Mouse (Mus musculus) liver, embryonic 12.5 days (tissue): Measurements from ENCODE around the gene Ccnb2. TPM values are rescaled to one million over a fixed set of nuclear protein-coding genes. Genes with fewer than 3 reads are reported as not detected.
A peak's percentile ranks its signal among the peaks of the same experiment; 100 is the strongest.

ENCODE experiments used
- ATAC-seq: fragments of 200-750 bp; cut with Nextera tagmentation; 2 replicates; pipeline ENCODE4 v1.8.0; 2017; ENCODE audit warnings: moderate number of reproducible peaks, mild to moderate bottlenecking, moderate library complexity
- H3K27ac ChIP-seq: fragments of 300-500 bp; sonication (generic); 2 replicates; pipeline ENCODE4 v1.5.1; 2016; ENCODE audit warnings: mild to moderate bottlenecking
- H3K27me3 ChIP-seq: fragments of 300-500 bp; sonication (generic); replicated peaks from 2 replicates; pipeline ENCODE4 v1.6.1; 2016; ENCODE audit warnings: mild to moderate bottlenecking, moderate library complexity
- H3K36me3 ChIP-seq: fragments of 300-500 bp; sonication (generic); 2 replicates; pipeline ENCODE4 v1.6.1; 2016; ENCODE audit warnings: mild to moderate bottlenecking, moderate library complexity
- H3K4me1 ChIP-seq: fragments of 300-500 bp; sonication (generic); 2 replicates; pipeline ENCODE4 v1.6.1; 2016
- H3K4me2 ChIP-seq: fragments of 300-500 bp; sonication (generic); 2 replicates; pipeline ENCODE4 v1.6.1; 2016; ENCODE audit warnings: mild to moderate bottlenecking, moderate library complexity
- H3K4me3 ChIP-seq: fragments of 300-500 bp; sonication (generic); 2 replicates; pipeline ENCODE4 v1.5.1; 2016; ENCODE audit warnings: mild to moderate bottlenecking, moderate library complexity
- H3K9ac ChIP-seq: fragments of 300-500 bp; sonication (generic); 2 replicates; pipeline ENCODE4 v1.6.1; 2016; ENCODE audit warnings: mild to moderate bottlenecking, moderate library complexity
- H3K9me3 ChIP-seq: fragments of 300-500 bp; sonication (generic); replicated peaks from 2 replicates; pipeline ENCODE4 v1.6.1; 2016; ENCODE audit warnings: mild to moderate bottlenecking, moderate library complexity
- WGBS: fragments of 180-500 bp; shearing (Covaris S2); methylation state at CpG from one replicate; pipeline ENCODE4 v1.1.7; 2016; ENCODE audit not compliant: insufficient replicate concordance; 5-methylcytosine and 5-hydroxymethylcytosine counted together
- microRNA-seq: library from miRNA; unstranded; fragments of <30 nt; microRNA quantifications from one replicate; pipeline ENCODE4, GENCODE M21; 2017
- polyA plus RNA-seq: library from polyadenylated mRNA; unstranded; fragments of >200 nt; fragmentation: Nextera tagmentation; extraction: Ambion mirVana; gene quantifications from 2 replicates; pipeline ENCODE4 v1.2.1, GENCODE M21; 2016

Gene Ccnb2
- polyA plus RNA-seq, 1 experiment from 2014 or later, result 226 TPM

DNA sequence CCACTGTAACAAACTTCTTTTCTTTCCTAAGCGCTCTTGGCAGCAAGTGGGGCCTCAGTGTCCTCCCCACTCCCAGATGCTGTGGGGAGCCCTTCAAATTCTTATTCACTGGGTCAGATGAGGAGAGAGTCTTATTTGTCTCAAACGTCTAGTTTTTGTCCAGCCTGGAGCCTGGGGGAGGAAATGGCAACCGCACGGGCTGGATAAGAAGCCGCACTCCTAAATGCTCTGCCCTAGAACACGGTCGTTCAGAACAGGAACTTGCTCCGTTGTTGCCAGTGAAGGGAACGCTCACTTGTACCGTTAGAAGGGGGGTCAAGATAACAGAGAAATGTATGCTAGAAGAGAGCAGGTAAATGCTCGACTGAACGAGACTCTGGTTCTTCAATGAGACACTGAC, 39.3 kb downstream of the Ccnb2 start:
- no peaks in the 10 kb centered on the region for H3K27me3 ChIP-seq
- no peak for ATAC-seq
- no peak overlapping the region for H3K27ac ChIP-seq
- H3K9ac ChIP-seq, result no peak overlapping the region
- H3K4me1 ChIP-seq, result peaks cover 27% of the 10 kb centered on the region
- 38% methylated on average over 12 of the region's 12 CpGs for WGBS
- H3K4me3 ChIP-seq, result no peak overlapping the region
- peaks cover 10% of the 10 kb centered on the region; the same call in 1 of the 2 replicates for H3K36me3 ChIP-seq
- H3K4me2 ChIP-seq, result no peak overlapping the region
- H3K9me3 ChIP-seq, result no peaks in the 10 kb centered on the region

DNA sequence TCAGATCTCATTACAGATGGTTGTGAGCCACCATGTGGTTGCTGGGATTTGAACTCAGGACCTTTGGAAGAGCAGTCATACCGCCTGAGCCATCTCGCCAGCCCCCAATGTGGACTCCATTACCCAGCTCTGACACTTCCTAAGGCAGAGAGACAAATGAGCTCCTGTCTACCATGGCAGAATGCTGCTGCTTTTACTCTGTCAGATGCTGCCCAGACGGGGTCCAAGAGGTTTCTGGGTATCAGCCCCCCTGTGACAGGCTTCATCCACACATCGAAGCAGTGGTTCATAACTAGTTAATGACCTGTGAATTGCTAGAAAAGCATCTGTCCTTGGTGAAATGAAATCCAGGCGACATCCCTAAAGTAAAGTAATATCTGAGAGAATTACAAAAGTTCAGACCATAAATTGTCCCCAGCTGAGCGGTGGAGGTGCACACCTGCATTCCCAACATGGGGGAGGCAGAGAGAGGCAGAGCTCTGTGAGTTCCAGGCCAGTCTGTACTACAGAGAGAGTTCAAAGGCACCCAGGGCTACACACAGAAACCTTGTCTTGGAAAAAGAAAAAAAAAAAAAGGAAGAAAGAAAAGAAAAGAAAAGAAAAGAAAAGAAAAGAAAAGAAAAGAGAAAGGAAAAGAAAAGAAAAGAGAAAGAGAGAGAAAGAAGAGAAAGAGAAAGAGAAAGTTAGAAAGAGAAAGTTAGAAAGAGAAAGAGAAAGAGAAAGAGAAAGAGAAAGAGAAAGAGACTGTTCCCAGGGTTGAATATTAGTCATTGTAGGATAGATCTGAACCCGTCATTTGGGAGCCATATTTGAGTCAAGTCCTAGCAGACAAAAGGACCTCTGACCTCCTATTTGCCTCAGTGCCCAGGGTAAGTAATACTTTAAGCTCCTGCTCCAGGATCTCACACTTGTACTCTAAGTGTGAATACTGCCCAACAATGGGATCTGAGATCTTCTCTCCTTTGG, 41.6 kb downstream of the Ccnb2 start:
- no peak overlapping the region for H3K27ac ChIP-seq
- ATAC-seq, result no peak
- peaks cover 14% of the 10 kb centered on the region for H3K4me1 ChIP-seq
- WGBS, result 71% methylated on average over 7 of the region's 7 CpGs
- no peaks in the 10 kb centered on the region for H3K9me3 ChIP-seq
- H3K4me3 ChIP-seq, result no peak overlapping the region
- no peak overlapping the region for H3K4me2 ChIP-seq
- H3K27me3 ChIP-seq, result no peaks in the 10 kb centered on the region
- H3K36me3 ChIP-seq, result peaks cover 10% of the 10 kb centered on the region; the same call in 1 of the 2 replicates
- no peak overlapping the region for H3K9ac ChIP-seq

DNA sequence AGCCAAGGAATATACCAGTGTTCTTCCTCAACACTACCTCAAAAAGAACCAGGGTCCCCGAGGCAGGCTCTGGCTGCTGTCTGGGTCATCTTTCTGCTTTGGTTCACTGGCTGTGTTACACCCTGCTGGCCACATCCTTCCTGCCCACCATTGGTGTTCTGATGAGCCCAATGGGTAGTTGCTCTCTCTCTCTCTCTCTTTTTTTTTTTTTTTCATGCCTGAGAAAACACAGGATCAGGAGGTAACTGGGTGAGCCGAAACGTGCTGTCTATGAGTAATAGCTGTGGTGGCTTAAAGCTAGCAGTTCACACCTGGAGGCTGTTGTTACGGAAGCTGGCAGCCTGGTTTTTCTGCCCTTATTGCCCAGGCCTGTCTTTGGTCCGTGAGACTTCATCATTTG, 49.7 kb downstream of the Ccnb2 start:
- ATAC-seq, result no peak
- WGBS, result 55% methylated on average over 5 of the region's 5 CpGs
- peaks cover 11% of the 10 kb centered on the region for H3K36me3 ChIP-seq

DNA sequence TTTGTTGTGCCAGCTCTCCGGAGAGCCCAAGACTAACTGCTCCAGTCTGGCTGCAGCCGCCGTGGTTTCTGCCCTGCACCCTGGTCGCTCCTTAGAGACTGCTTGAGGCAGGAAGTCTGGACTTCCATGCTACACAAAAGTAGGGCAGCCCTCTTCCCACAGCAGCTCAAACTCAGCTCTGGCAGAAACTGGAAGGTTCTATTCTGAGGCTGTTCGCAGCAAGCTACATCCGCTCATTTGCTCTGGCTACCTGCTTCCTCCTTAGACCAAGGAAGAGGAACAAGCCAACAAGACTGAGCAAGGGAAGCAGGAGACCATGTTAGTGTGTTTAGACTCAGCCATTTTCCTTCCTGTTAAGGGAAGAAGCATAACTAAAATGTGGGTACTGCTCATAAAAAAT, 54.4 kb downstream of the Ccnb2 start:
- Histone ChIP-seq H3K27me3 (no peaks in the 10 kb centered on the region), H3K36me3 (peaks cover 11% of the 10 kb centered on the region), H3K27ac (no peak overlapping the region), H3K4me1 (no peaks in the 10 kb centered on the region), H3K4me2 (no peak overlapping the region), H3K9me3 (no peaks in the 10 kb centered on the region), H3K9ac (no peak overlapping the region), H3K4me3 (no peak overlapping the region)
- ATAC-seq, result no peak
- 38% methylated on average over 6 of the region's 6 CpGs for WGBS

More for the DNA sequence above, 49.7 kb downstream of the Ccnb2 start:
- Histone ChIP-seq H3K4me1 (no peaks in the 10 kb centered on the region), H3K4me3 (no peak overlapping the region), H3K27ac (no peak overlapping the region), H3K9ac (no peak overlapping the region), H3K4me2 (no peak overlapping the region), H3K9me3 (no peaks in the 10 kb centered on the region), H3K27me3 (no peaks in the 10 kb centered on the region)

DNA sequence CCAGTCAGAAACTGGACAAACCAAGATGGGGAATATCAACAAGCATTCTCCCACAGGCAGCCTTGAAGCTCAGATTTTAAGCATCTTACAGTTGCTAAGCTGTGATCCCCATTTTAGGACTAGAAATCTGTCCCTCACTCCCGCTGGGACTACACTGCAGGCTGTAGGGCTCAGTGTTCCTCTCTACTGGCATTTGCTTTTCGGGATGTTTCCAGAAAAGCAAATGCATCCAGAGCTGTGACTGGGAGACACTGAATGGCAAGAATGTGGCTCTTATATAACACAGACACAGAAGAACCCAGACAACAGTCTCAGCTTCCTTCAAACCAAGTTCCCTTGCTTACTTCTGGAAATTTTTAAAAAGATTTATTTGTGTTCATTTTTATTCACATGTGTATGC, 55.4 kb downstream of the Ccnb2 start:
- no peaks in the 10 kb centered on the region for H3K4me1 ChIP-seq
- H3K4me3 ChIP-seq, result no peak overlapping the region
- no peak for ATAC-seq
- H3K4me2 ChIP-seq, result no peak overlapping the region
- no peaks in the 10 kb centered on the region for H3K9me3 ChIP-seq
- 60% methylated on average over 2 of the region's 2 CpGs for WGBS
- H3K36me3 ChIP-seq, result peaks cover 11% of the 10 kb centered on the region
- H3K27me3 ChIP-seq, result no peaks in the 10 kb centered on the region
- H3K27ac ChIP-seq, result no peak overlapping the region
- no peak overlapping the region for H3K9ac ChIP-seq

DNA sequence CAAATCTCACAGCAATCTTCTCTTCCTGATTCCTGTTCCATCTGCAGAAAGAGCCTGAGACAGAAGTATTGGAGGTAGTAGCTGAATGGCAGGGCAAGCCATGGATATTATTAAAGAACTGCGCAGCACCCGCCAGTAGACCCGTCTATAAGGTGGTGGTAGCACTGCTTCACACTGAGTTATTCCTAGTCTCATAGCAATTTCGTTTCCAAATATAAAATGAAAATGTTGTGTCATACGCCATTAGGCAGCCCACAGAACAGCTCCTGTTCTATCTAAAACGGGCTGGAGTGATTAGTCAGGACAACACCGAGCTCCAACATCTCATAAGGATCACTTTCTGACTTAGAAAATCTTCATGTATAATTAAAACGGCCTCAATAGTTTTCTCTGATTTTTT, 56.6 kb downstream of the Ccnb2 start:
- Histone ChIP-seq H3K9me3 (no peaks in the 10 kb centered on the region), H3K27me3 (no peaks in the 10 kb centered on the region), H3K4me1 (no peaks in the 10 kb centered on the region), H3K9ac (no peak overlapping the region), H3K4me2 (no peak overlapping the region), H3K4me3 (no peak overlapping the region), H3K27ac (no peak overlapping the region), H3K36me3 (peaks cover 11% of the 10 kb centered on the region)
- 72% methylated on average over 8 of the region's 8 CpGs for WGBS
- no peak for ATAC-seq

DNA sequence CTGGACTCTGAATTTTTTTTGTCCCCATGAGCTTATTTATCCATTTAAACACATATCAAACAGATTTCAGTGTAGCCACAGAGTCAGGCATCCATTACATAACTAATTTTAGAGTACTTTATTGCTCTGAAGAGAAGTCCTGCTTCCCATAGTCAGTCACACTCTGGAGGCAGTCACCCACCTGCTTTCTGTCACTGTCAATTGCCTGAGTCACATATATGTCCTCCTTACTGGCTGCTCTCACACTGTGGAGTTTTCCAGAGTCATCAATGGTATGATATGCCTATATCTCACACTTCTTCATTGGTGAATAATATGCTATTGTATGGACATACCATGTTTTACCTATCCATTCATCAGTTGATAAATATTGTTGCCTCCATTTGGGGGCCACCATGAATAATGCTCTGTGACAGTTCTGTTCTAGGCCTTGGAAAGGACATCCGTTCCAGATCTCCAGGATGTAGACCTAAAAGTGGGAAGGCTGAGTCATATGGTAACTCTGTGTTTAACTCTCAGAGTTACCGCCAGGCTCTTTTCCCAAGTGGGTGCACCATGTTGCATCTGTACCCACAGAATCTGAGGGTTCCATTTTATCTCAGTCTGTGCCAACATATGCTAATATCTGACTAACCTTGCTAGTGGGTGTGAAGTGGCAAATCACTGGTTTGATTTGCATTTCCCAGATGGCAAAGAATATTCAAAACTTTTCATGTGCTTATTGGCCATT, 61.8 kb downstream of the Ccnb2 start:
- WGBS, result 72% methylated on average over 2 of the region's 2 CpGs

More for the DNA sequence above, 61.8 kb downstream of the Ccnb2 start:
- Histone ChIP-seq H3K36me3 (no peaks in the 10 kb centered on the region; the same call in none of the 2 replicates), H3K9ac (no peak overlapping the region), H3K4me2 (no peak overlapping the region), H3K27me3 (no peaks in the 10 kb centered on the region), H3K4me1 (no peaks in the 10 kb centered on the region), H3K9me3 (no peaks in the 10 kb centered on the region), H3K4me3 (no peak overlapping the region), H3K27ac (no peak overlapping the region)
- no peak for ATAC-seq

Small RNA genes lying within 50 kb of the gene (microRNA-seq; reads per million reads assigned to microRNA genes)
- gene Mir5626, result 6.7 reads per million, percentile 14 among the genes with 10 or more reads in this experiment

Other genes with a start within 250 kb of the Ccnb2 start
- 4.0 and 4.2 TPM in 2 replicates for gene Myo1e, start 214.2 kb downstream of the Ccnb2 start, polyA plus RNA-seq
- gene Rnf111, start 82.2 kb upstream of the Ccnb2 start, polyA plus RNA-seq, result 13.8 and 15.0 TPM in 2 replicates
- 30.7 and 32.3 TPM in 2 replicates for gene Sltm, start 121.2 kb upstream of the Ccnb2 start, polyA plus RNA-seq
- 1.5 and 1.6 TPM in 2 replicates for gene Gm10642, start 234.7 kb upstream of the Ccnb2 start, polyA plus RNA-seq
- 28.9 and 29.6 TPM in 2 replicates for gene Mindy2, start 235.6 kb upstream of the Ccnb2 start, polyA plus RNA-seq